Comparison of ENCODE assay signal across 8 mouse cellular contexts in the genomic region with DNA sequence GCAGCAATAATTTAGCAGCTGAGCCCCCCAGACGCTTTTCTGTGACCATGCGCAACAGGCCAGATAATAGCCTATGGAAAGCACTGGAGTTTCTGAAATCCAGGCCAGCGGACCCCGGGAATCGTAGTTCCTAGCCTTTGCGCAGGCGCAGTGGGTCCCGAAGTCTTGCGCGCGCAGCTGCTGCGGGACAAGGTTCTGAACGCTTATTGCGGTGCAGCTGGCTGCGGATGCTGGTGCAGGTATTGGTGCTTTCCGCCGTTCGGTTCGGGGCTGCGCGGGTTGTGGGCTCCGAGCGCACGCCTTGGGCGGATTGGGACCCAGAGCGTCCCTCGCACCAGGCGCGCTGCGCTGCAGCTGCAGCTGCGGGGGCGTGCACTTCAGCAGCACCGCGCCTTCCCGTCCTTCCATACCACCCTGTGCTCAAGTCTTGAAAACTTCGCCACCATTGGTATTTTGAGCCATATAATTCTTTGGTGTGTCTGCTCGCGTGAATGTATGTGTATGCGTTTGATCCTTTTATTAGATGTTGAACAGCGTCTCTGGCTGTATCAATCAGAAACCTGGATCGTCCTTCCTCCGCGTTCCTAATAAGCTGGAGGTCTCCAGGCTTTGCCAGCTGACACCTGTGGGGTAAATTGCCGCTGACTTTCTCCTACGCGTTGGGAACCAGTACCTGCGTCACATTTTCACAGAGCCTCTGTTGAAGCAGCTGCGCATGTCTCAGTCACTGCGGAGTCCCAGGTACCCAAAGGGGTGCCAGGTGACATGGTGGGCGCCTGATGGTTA. TPM values are rescaled to one million over a fixed set of nuclear protein-coding genes. Genes with fewer than 3 reads are reported as not detected.
A peak's percentile ranks its signal among the peaks of the same experiment; 100 is the strongest.
DNase-seq lines count a peak whose midpoint lies in the region; ATAC-seq lines count a peak whose summit lies in the region.

A gene (plus strand): TSS at position 209 of the 786 bp plus-strand sequence.

- peak; percentile 81 for ATAC-seq in intestine, embryonic 14.5 days (replicated peaks; ENCODE audit: low FRiP score, low TSS enrichment, low read depth)
- peak; percentile 68 for ATAC-seq in megakaryocyte, adult 5-6 weeks (ENCODE audit: poor library complexity, severe bottlenecking)

- peaks cover 4% of the 10 kb centered on the region for H3K27me3 ChIP-seq in intestine, embryonic 14.5 days (replicated peaks; ENCODE audit: control insufficient read depth, insufficient read depth, low read length)

- peak within 1 kb of the TSS; percentile 68 for H3K4me3 ChIP-seq in intestine, embryonic 14.5 days (ENCODE audit: low read depth, low read length)

- no peak within 1 kb of the TSS for H3K27ac ChIP-seq in intestine, embryonic 14.5 days (ENCODE audit: low read depth)

- no peaks in the 10 kb centered on the region for H3K9me3 ChIP-seq in intestine, embryonic 14.5 days (ENCODE audit: control insufficient read depth, low read length)

- H3K9ac ChIP-seq in intestine, embryonic 14.5 days (ENCODE audit: low read length), result peak within 1 kb of the TSS; percentile 53

- DNase-seq in adrenal gland, adult 2 months, result peak; percentile 85
- DNase-seq in embryo, embryonic 10.5 days (ENCODE audit: low spot score), result peak; percentile 95
- peak; percentile 60 to 73 for DNase-seq in gastrocnemius, postnatal 36 days
- peak; percentile 95 for DNase-seq in intestine, embryonic 14.5 days (ENCODE audit: low spot score)
- peak; percentile 89 to 93 for DNase-seq in left cerebral cortex, adult 9 months (ENCODE audit: low spot score in 2 of 2)
- peak; percentile 93 to 96 for DNase-seq in right cerebral cortex, adult 2 months (ENCODE audit: low spot score in 2 of 2)
- peak; percentile 49 for DNase-seq in urinary bladder, adult 2 months (ENCODE audit: low spot score)

- intact Hi-C loops in gastrocnemius, postnatal 36 days (cut with DNase I), result no loop called here

- 0 out of 2 replicates have a peak, but pooled peaks cover 4% of the 10 kb centered on the region for H3K4me1 ChIP-seq in intestine, embryonic 14.5 days (replicated peaks; ENCODE audit: control insufficient read depth, insufficient read depth, low read length)

- H3K4me2 ChIP-seq in intestine, embryonic 14.5 days (ENCODE audit: low read length), result peak within 1 kb of the TSS; percentile 94

- WGBS in intestine, embryonic 14.5 days, result 1% methylated on average over 50 of the region's 50 CpGs

- H3K36me3 ChIP-seq in intestine, embryonic 14.5 days (ENCODE audit: control insufficient read depth, insufficient read depth, low read length), result no peaks in the 10 kb centered on the region

RNA-seq across cellular contexts. Expression of the gene that starts here (rescaled TPM):
- total RNA-seq in adrenal gland, adult 2 months (2021), result 1 to 10 TPM; 3.1 to 3.5 TPM
- 0.17 TPM in 1 of 2 replicates, not detected in the other for polyA plus RNA-seq in adrenal gland, adult 2 months (2012; rRNA removed)
- total RNA-seq in gastrocnemius, postnatal 36 days (2021), result not detected
- 0.73 and 1.2 TPM in 2 replicates for polyA plus RNA-seq in intestine, embryonic 14.5 days (2014; fragmentation: Nextera tagmentation; extraction: Ambion mirVana)
- total RNA-seq in megakaryocyte, adult 5-6 weeks (2015), result not detected in 2 replicates
- not detected in 2 replicates for total RNA-seq in megakaryocyte, adult 5-6 weeks (2017)
- 0.06 and 0.15 TPM in 2 replicates for polyA plus RNA-seq in urinary bladder, adult 2 months (2012; rRNA removed)

Comparison
In these comparisons a context has a peak if more than half of its experiments do, and no peak if none do; other contexts are left out.
1. RNA of the gene that starts here (total RNA-seq): 3.1 to 3.5 TPM in adrenal gland, adult 2 months; not detected in gastrocnemius, postnatal 36 days and not detected in megakaryocyte, adult 5-6 weeks; every median in the first group is over 4 times any median in the second.
2. Peak in DNase-seq in gastrocnemius, postnatal 36 days; RNA of the gene not detected or under 1 TPM.
3. Peak in ATAC-seq in megakaryocyte, adult 5-6 weeks; RNA of the gene not detected or under 1 TPM.
4. Peak in DNase-seq in urinary bladder, adult 2 months; RNA of the gene not detected or under 1 TPM.
5. Peak in every context shown above with its lines, with median percentiles within 50 percentile points of each other: DNase-seq.